ENCODE assay signal across 9 mouse cellular contexts in the genomic region with DNA sequence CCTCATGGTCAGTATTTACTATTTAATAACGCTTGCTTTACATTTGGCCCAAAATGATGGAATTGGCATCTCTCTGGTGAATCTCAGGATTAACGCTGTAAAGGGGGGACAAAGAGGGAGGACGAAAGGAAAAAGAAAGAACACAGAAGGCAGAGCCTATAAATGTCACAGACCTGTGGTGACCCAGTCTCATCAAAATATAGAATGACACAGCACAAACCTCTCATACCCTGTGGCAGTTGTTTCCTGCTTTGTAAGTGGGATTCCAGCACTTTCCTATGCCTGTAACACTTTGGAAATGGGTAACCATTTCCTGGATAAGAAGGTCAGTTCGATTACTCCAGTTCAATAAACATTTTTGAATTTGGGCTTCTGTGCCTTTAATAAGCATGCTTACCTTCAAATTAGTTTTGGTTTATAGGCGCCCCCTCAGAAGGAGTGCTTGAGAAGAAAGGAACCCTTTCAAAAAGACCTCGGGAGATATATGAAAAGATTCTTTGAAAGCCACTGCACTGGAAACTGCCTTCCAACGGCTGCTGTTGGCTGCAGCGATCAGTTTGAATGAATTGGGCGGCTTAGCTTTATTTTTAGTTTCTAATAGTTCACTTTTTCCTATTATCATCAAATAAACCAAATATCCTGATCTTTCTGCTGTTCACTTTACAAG. TPM values are rescaled to one million over a fixed set of nuclear protein-coding genes. Genes with fewer than 3 reads are reported as not detected.
DNase-seq lines count a peak whose midpoint lies in the region; ATAC-seq and TF ChIP-seq lines count a peak whose summit lies in the region.
"Had no signal": no experiment of that assay in that cellular context is flagged by ENCODE, and none has a peak within 500 bp of the region (broad histone marks: within the 10 kb centered on the region; RNA-seq: fewer than 3 reads in every experiment).

No protein-coding gene starts in this region.

- WGBS in heart, embryonic 10.5 days: 75% methylated on average over 9 of the region's 9 CpGs
- WGBS in hindbrain, embryonic 11.5 days: 53% methylated on average over 9 of the region's 9 CpGs
- 63% methylated on average over 9 of the region's 9 CpGs for WGBS in liver, embryonic 16.5 days (ENCODE audit: insufficient replicate concordance)

- no peak for DNase-seq in heart, embryonic 10.5 days (ENCODE audit: low spot score)
- DNase-seq in heart, adult 18-20 months: no peak
- DNase-seq in CH12.LX (ENCODE audit: extremely low read depth): no peak
- DNase-seq in hindbrain, embryonic 11.5 days (ENCODE audit: low spot score): no peak
- DNase-seq in layer of hippocampus, postnatal 25 days (ENCODE audit: extremely low spot score in 1 of 2, low spot score in 1 of 2): no peak
- DNase-seq in thymus, postnatal 0 days (ENCODE audit: low spot score): no peak
- DNase-seq: adrenal gland, postnatal 14 days had no signal

- no peaks in the 10 kb centered on the region for H3K9me3 ChIP-seq in heart, embryonic 10.5 days
- H3K9me3 ChIP-seq in CH12.LX (replicated peaks; ENCODE audit: low read length): no peaks in the 10 kb centered on the region
- no peaks in the 10 kb centered on the region for H3K9me3 ChIP-seq in hindbrain, embryonic 11.5 days (ENCODE audit: control insufficient read depth, low read length)
- H3K9me3 ChIP-seq in liver, embryonic 16.5 days (replicated peaks; ENCODE audit: control insufficient read depth, low read length): no peaks in the 10 kb centered on the region

- peak overlapping the region; percentile 49; the same call in 1 of the 2 replicates for H3K4me3 ChIP-seq in heart, embryonic 10.5 days
- no peak overlapping the region for H3K4me3 ChIP-seq in CH12.LX (replicated peaks in 1 of 3; ENCODE audit: low read depth in 2 of 3, low read length in 2 of 3, poor library complexity in 1 of 3)
- H3K4me3 ChIP-seq in hindbrain, embryonic 11.5 days (ENCODE audit: low read depth, low read length): no peak overlapping the region
- H3K4me3 ChIP-seq in liver, embryonic 16.5 days (ENCODE audit: low read depth, low read length): no peak overlapping the region

- no peak for ATAC-seq in hindbrain, embryonic 11.5 days (ENCODE audit: low FRiP score)
- ATAC-seq in liver, embryonic 16.5 days (ENCODE audit: low read depth): no peak
- ATAC-seq in inflammation-experienced regulatory T-cells, adult 6 months: no peak

- H3K4me2 ChIP-seq in CH12.LX (ENCODE audit: insufficient read depth, low read depth, poor library complexity, severe bottlenecking): peak overlapping the region; percentile 82; the same call in 1 of the 2 replicates
- H3K4me2 ChIP-seq in hindbrain, embryonic 11.5 days (replicated peaks; ENCODE audit: low read depth, low read length): 0 out of 2 replicates have a peak overlapping the region, but pooled peaks have one; percentile 5
- H3K4me2 ChIP-seq in liver, embryonic 16.5 days (ENCODE audit: low read depth, low read length): 0 out of 2 replicates have a peak overlapping the region, but pooled peaks have one; percentile 45

- no peak for TF ChIP-seq EP300 in CH12.LX (IDR thresholded peaks at IDR 0.05; ENCODE audit: low read length)

- in situ Hi-C loops in CH12.LX (cut with MboI; ENCODE audit: low pct_ligation_motif_present, low pct_unique_long_range_greater_than_20kb, low sequenced_read_pairs): no loop called here

- TF ChIP-seq RAD21 in CH12.LX (IDR thresholded peaks at IDR 0.05; ENCODE audit: low read depth, low read length): no peak

- H3K27me3 ChIP-seq in heart, embryonic 10.5 days (ENCODE audit: insufficient read depth, poor library complexity, severe bottlenecking): no peaks in the 10 kb centered on the region
- H3K27me3 ChIP-seq in CH12.LX (replicated peaks): no peaks in the 10 kb centered on the region
- H3K27me3 ChIP-seq in hindbrain, embryonic 11.5 days (ENCODE audit: control insufficient read depth, insufficient read depth, low read length): no peaks in the 10 kb centered on the region
- H3K27me3 ChIP-seq in liver, embryonic 16.5 days (ENCODE audit: control insufficient read depth, insufficient read depth, low read depth, low read length): no peaks in the 10 kb centered on the region

- TF ChIP-seq CTCF in CH12.LX (conservative IDR thresholded peaks at IDR 0.05 in 1 of 2, IDR thresholded peaks at IDR 0.05 in 1 of 2; ENCODE audit: low read depth in 2 of 2, low read length in 2 of 2): no peak

- H3K36me3 ChIP-seq in heart, embryonic 10.5 days: no peaks in the 10 kb centered on the region
- H3K36me3 ChIP-seq in CH12.LX (replicated peaks in 1 of 2; ENCODE audit: control insufficient read depth in 1 of 2, insufficient read depth in 1 of 2, low read length in 1 of 2): no peaks in the 10 kb centered on the region
- no peaks in the 10 kb centered on the region for H3K36me3 ChIP-seq in hindbrain, embryonic 11.5 days (ENCODE audit: control insufficient read depth, insufficient read depth, low read length)
- H3K36me3 ChIP-seq in liver, embryonic 16.5 days (ENCODE audit: control insufficient read depth, insufficient read depth): no peaks in the 10 kb centered on the region

- no peak overlapping the region for H3K9ac ChIP-seq in CH12.LX (ENCODE audit: insufficient read depth, low read depth)
- H3K9ac ChIP-seq in hindbrain, embryonic 11.5 days (ENCODE audit: low read depth, low read length): no peak overlapping the region
- H3K9ac ChIP-seq in liver, embryonic 16.5 days (ENCODE audit: low read depth, low read length): no peak overlapping the region

- TF ChIP-seq POLR2A in CH12.LX (IDR thresholded peaks at IDR 0.05; ENCODE audit: low read depth, low read length): no peak

- no peaks in the 10 kb centered on the region for H3K79me2 ChIP-seq in CH12.LX (replicated peaks; ENCODE audit: control insufficient read depth, extremely low read depth, insufficient read depth, poor library complexity, severe bottlenecking)

- peaks cover 11% of the 10 kb centered on the region for H3K4me1 ChIP-seq in heart, embryonic 10.5 days
- peaks cover 0 to 15% of the 10 kb centered on the region in 2 experiments; a peak in 2 of 4 replicates for H3K4me1 ChIP-seq in CH12.LX (ENCODE audit: control insufficient read depth in 1 of 2, insufficient read depth in 2 of 2)
- H3K4me1 ChIP-seq in hindbrain, embryonic 11.5 days (replicated peaks; ENCODE audit: control insufficient read depth, insufficient read depth, low read length): no peaks in the 10 kb centered on the region
- peaks cover 7% of the 10 kb centered on the region for H3K4me1 ChIP-seq in liver, embryonic 16.5 days (ENCODE audit: control insufficient read depth, low read depth, low read length)

- H3K27ac ChIP-seq in heart, embryonic 10.5 days: no peak overlapping the region
- no peak overlapping the region for H3K27ac ChIP-seq in CH12.LX (ENCODE audit: insufficient read depth, low read depth)
- H3K27ac ChIP-seq in hindbrain, embryonic 11.5 days (ENCODE audit: low read depth, low read length): no peak overlapping the region
- no peak overlapping the region for H3K27ac ChIP-seq in liver, embryonic 16.5 days (ENCODE audit: low read length)

- dilution Hi-C loops in CH12.LX (cut with MboI; ENCODE audit: extremely low pct_ligation_motif_present, extremely low pct_unique_long_range_greater_than_20kb, low sequenced_read_pairs): no loop called here

TF ChIP-seq in CH12.LX, 34 proteins besides CTCF, POLR2A, EP300 and RAD21:
- no peak for TF ChIP-seq MXI1 (IDR thresholded peaks at IDR 0.05; ENCODE audit: low read depth, low read length)
- no peak for TF ChIP-seq CHD1 (IDR thresholded peaks at IDR 0.05; ENCODE audit: low read depth, low read length)
- no peak for TF ChIP-seq USF2 (conservative IDR thresholded peaks at IDR 0.05; ENCODE audit: low read depth, low read length)
- TF ChIP-seq JUND (conservative IDR thresholded peaks at IDR 0.05; ENCODE audit: low read depth, low read length): no peak
- TF ChIP-seq JUN (IDR thresholded peaks at IDR 0.05; ENCODE audit: insufficient read depth, low read depth, low read length): no peak
- no peak for TF ChIP-seq SMC3 (IDR thresholded peaks at IDR 0.05; ENCODE audit: low read depth, low read length)
- no peak for TF ChIP-seq TBP (conservative IDR thresholded peaks at IDR 0.05; ENCODE audit: low read depth, low read length)
- TF ChIP-seq MAZ (IDR thresholded peaks at IDR 0.05; ENCODE audit: low read depth, low read length): no peak
- no peak for TF ChIP-seq ELF1 (IDR thresholded peaks at IDR 0.05; ENCODE audit: low read depth, low read length)
- no peak for TF ChIP-seq UBTF (IDR thresholded peaks at IDR 0.05; ENCODE audit: low read depth, low read length)
- no peak for TF ChIP-seq MAFK (IDR thresholded peaks at IDR 0.05; ENCODE audit: insufficient replicate concordance, low read length)
- TF ChIP-seq MAX (IDR thresholded peaks at IDR 0.05; ENCODE audit: low read length): no peak
- TF ChIP-seq NRF1 (IDR thresholded peaks at IDR 0.05; ENCODE audit: low read depth, low read length): no peak
- no peak for TF ChIP-seq TCF12 (IDR thresholded peaks at IDR 0.05; ENCODE audit: low read depth, low read length)

RNA-seq across cellular contexts. Expression of a gene that starts 43.0 kb away (rescaled TPM):
- 4.2 and 4.9 TPM in 2 replicates for polyA plus RNA-seq in heart, embryonic 10.5 days (2016; fragmentation: Nextera tagmentation; extraction: Ambion mirVana)
- total RNA-seq in heart, adult 18-20 months (2021): 1 to 10 TPM; 4.7 to 5.1 TPM
- 2.8 and 3.1 TPM in 2 replicates for total RNA-seq in CH12.LX (2012; rRNA removed)
- 0.34 and 0.58 TPM in 2 replicates for total RNA-seq in CH12.LX (2014; rRNA removed)
- polyA plus RNA-seq in CH12.LX (2012; ENCODE audit: insufficient read length, low read depth): 0.79 and 0.87 TPM in 2 replicates
- 0.66 and 1.2 TPM in 2 replicates for polyA plus RNA-seq in hindbrain, embryonic 11.5 days (2014; fragmentation: Nextera tagmentation; extraction: Ambion mirVana)
- polyA plus RNA-seq in liver, embryonic 16.5 days (2015; fragmentation: Nextera tagmentation; extraction: Ambion mirVana): 3.0 and 3.4 TPM in 2 replicates
- 10 to 100 TPM; 10.5 to 17.8 (median 13.0) TPM for polyA plus RNA-seq in inflammation-experienced regulatory T-cells, adult 6 months (2017; shearing (Covaris generic))
- 1 to 10 TPM; 3.3 TPM for total RNA-seq in layer of hippocampus, postnatal 25 days (2021)
- polyA plus RNA-seq in thymus, postnatal 0 days (2015; fragmentation: Nextera tagmentation; extraction: Ambion mirVana): 0.86 and 1.1 TPM in 2 replicates

Comparison
In these comparisons a context has a peak if more than half of its experiments do, and no peak if none do; other contexts are left out.
1. H3K4me2 ChIP-seq: peak in every context shown above with its lines; median percentile 82 in CH12.LX; 45 in liver, embryonic 16.5 days; 5 in hindbrain, embryonic 11.5 days.